Mouse (Mus musculus) small intestine, adult 2 months (tissue): ENCODE results near the gene Tcf7. TPM values are rescaled to one million over a fixed set of nuclear protein-coding genes. Genes with fewer than 3 reads are reported as not detected.
A peak's percentile ranks its signal among the peaks of the same experiment; 100 is the strongest.

Experiments
- H3K27ac ChIP-seq: fragments of 200-500 bp; 2 replicates; pipeline ENCODE4 v1.5.1; 2012; ENCODE audit warnings: low read depth, low read length, control low read depth, inconsistent platforms; ENCODE audit not compliant: insufficient read depth
- H3K27me3 ChIP-seq: fragments of 200-500 bp; 2 replicates; pipeline ENCODE4 v1.6.1; 2012; ENCODE audit warnings: mild to moderate bottlenecking, moderate library complexity, low read length, inconsistent platforms; ENCODE audit not compliant: control insufficient read depth, insufficient read depth
- H3K36me3 ChIP-seq: fragments of 200-500 bp; 2 replicates; pipeline ENCODE4 v1.6.1; 2012; ENCODE audit warnings: mild to moderate bottlenecking, low read length, control low read depth, inconsistent platforms; ENCODE audit not compliant: control insufficient read depth, insufficient read depth
- H3K4me1 ChIP-seq: fragments of 200-500 bp; 2 replicates; pipeline ENCODE4 v1.6.1; 2012; ENCODE audit warnings: low read length, inconsistent platforms, mixed read lengths; ENCODE audit not compliant: control insufficient read depth, insufficient read depth, insufficient read length
- H3K4me3 ChIP-seq: fragments of 200-500 bp; 2 replicates; pipeline ENCODE4 v1.5.1; 2012; ENCODE audit warnings: low read depth, mild to moderate bottlenecking, control low read depth, inconsistent platforms, low read length, moderate library complexity
- CTCF ChIP-seq: fragments of 200-500 bp; IDR thresholded peaks from 2 replicates; pipeline ENCODE4 v1.5.1; 2012; ENCODE audit warnings: low read depth, mild to moderate bottlenecking, control low read depth, inconsistent platforms, low read length, moderate library complexity, mixed read lengths; ENCODE audit not compliant: insufficient replicate concordance, insufficient read length; ENCODE audit errors: extremely low read depth
- POLR2A ChIP-seq: fragments of 200-500 bp; IDR thresholded peaks from 2 replicates; pipeline ENCODE4 v1.6.1; 2012; ENCODE audit warnings: low read depth, mild to moderate bottlenecking, control low read depth, inconsistent platforms, low read length, moderate library complexity
- whole genome bisulfite sequencing: fragments of 180-500 bp; shearing (Covaris S2); methylation state at CpG from one replicate; pipeline ENCODE4 v1.1.7; 2018; 5-methylcytosine and 5-hydroxymethylcytosine counted together
- polyA plus RNA-seq: library from polyadenylated mRNA; depleted of rRNA; stranded (reverse); fragments of >200 nt; gene quantifications from 2 replicates; pipeline ENCODE4 v1.2.3, GENCODE M21; 2012

The Tcf7 gene
- polyA plus RNA-seq, 1 experiment = 10.7 TPM

DNA sequence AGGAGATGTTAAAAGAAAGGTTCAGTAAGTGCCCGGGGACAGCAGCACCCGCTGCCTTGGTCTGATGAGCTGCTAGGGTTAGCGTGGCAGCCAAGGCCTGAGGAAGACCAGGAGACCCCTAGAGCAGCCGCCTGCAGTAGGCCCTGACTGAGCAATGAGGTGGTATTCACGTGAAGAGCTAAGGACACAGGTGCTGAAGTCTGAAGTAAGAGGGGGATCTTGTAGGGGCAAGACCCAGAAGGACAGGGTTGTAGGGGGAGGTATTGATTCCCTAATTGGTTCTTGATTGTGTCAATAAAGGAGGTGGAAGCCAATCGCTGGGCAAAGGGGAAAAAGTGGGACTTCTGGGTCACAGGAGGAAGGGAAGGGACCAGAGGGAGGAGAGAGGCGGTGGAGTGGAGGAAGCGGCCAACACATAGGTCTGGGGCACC lies 5.8 kb downstream of the Tcf7 start:
- TF ChIP-seq POLR2A = no peak
- no peak for TF ChIP-seq CTCF
- H3K4me3 ChIP-seq = no peak overlapping the region
- 89% methylated on average over 8 of the region's 8 CpGs for WGBS

DNA sequence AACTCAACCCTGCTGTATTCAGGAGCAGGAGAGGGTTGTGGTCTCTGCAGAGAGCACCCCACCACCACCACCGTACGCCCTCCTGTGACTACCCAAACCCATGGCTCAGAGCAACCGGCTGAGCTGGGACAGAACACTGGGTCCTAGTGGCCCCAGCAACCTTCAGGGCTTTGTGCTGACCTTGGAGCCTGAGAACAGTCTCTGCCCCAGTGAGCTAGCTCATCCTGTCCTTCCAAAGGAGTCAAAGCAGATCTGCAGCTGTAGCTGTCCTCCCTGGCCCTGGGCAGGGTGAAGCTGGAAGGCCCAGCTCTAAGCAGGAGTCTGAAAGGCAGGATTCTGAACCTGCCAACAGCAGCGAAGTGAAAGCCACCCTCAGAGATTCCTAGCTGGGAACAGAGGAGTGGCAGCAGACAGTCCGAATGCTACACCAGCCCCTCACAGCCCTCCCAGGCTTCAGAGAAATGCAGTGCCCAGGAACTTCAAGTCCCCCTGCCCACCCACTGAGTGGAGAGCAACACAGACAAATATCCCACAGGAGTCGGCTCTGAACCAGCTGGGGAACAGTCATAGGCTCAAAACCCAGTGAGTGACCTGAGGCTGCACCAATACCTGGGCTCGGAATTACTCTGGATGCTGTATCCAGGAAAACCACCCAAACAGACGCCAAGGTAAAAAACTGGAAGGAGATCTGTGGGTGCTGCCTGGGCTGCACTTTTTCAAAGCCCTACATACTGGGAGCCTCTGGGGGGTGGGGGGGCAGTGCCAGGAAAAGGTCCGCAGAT lies 6.8 kb downstream of the Tcf7 start:
- TF ChIP-seq CTCF (no peak), POLR2A (no peak)
- H3K4me1 ChIP-seq = peaks cover 3% of the 10 kb centered on the region; the same call in 1 of the 2 replicates
- no peaks in the 10 kb centered on the region for H3K27me3 ChIP-seq
- H3K27ac ChIP-seq = no peak overlapping the region
- no peak overlapping the region for H3K4me3 ChIP-seq
- H3K36me3 ChIP-seq = no peaks in the 10 kb centered on the region
- WGBS = 84% methylated on average over 9 of the region's 9 CpGs

More for the DNA sequence above, 5.8 kb downstream of the Tcf7 start:
- no peaks in the 10 kb centered on the region for H3K27me3 ChIP-seq
- no peak overlapping the region for H3K27ac ChIP-seq
- H3K4me1 ChIP-seq = peaks cover 3% of the 10 kb centered on the region; the same call in 1 of the 2 replicates
- H3K36me3 ChIP-seq = no peaks in the 10 kb centered on the region

DNA sequence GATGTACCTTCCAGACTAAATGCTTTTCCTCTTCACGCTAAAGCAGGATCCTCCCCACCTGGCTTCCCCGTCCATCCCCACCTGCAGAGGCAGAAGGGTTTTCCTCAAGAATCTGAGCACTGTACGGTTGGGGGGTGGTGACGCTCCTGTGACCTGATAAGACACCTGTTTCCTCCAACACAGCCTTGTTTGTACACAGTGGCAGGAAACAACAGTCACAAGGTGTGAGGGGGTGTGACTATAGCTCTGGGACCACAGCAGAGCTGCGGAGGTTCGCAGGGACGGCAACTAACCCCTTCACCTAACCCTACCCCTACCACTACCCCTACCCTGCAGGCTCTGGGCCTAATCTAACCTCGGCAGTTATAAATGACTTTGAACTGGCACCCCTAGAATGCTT lies 7.4 kb downstream of the Tcf7 start:
- Histone ChIP-seq H3K27me3 (no peaks in the 10 kb centered on the region), H3K4me3 (no peak overlapping the region), H3K27ac (no peak overlapping the region), H3K36me3 (no peaks in the 10 kb centered on the region), H3K4me1 (peaks cover 3% of the 10 kb centered on the region; the same call in 1 of the 2 replicates)
- WGBS = 75% methylated on average over 8 of the region's 8 CpGs
- TF ChIP-seq POLR2A (no peak), CTCF (no peak)

DNA sequence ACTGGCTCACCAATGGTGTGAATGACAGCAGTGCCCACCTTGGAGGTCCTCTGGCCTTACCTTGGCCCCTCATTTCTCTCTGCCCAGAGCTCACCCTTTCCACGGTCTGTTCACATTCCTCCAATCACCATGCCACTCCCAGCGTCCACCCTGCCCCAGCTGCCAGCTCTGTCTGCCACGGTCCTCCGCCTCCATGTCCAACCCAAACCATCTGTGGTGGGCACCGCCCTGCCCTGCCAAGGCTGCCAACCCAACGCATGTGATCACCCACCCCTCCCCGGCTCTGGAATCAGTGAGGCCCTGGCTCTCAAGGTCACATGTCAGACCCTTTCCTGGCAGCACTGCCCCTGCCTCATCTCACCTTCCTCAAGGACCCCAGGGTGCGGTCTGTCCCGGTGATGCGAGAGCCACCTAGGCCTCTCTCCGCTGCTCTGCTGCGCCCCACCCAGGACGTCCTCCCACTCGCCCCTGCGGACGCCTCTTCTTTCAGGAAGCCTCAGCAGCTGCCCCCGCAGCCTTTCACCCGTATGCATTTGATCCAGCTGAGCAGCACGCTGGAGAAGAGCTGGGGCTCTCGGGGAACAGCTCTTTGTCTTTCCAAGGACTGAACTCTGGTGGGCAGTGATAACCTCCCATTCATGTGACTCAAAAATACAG lies 8.2 kb downstream of the Tcf7 start:
- WGBS = 80% methylated on average over 20 of the region's 20 CpGs
- Histone ChIP-seq H3K27ac (no peak overlapping the region), H3K4me1 (peaks cover 3% of the 10 kb centered on the region; the same call in 1 of the 2 replicates), H3K36me3 (no peaks in the 10 kb centered on the region), H3K4me3 (no peak overlapping the region), H3K27me3 (no peaks in the 10 kb centered on the region)
- TF ChIP-seq CTCF = no peak

DNA sequence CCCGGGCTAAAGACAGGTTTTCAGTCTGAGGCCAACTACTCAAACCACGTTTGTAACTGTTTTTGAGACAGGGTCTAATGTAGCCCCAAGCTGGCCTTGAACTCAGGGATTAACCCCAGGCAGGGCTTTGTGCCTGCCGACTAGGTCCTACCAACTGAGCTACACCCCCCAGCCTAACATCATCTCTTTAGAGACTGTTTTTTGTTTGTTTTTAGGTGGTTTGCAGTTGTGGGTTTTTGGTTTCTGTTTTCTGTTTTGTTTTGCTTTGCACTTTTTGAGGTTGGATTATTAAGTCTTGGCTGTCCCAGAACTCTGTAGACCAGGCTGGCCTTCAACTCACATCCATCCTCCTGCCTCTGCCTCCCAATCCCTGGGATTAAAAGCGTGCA lies 8.9 kb downstream of the Tcf7 start:
- no peaks in the 10 kb centered on the region for H3K27me3 ChIP-seq
- no peaks in the 10 kb centered on the region for H3K36me3 ChIP-seq
- H3K4me1 ChIP-seq = peaks cover 3% of the 10 kb centered on the region; the same call in 1 of the 2 replicates
- H3K4me3 ChIP-seq = no peak overlapping the region
- no peak overlapping the region for H3K27ac ChIP-seq
- TF ChIP-seq POLR2A (no peak), CTCF (no peak)
- 77% methylated on average over 4 of the region's 4 CpGs for WGBS

DNA sequence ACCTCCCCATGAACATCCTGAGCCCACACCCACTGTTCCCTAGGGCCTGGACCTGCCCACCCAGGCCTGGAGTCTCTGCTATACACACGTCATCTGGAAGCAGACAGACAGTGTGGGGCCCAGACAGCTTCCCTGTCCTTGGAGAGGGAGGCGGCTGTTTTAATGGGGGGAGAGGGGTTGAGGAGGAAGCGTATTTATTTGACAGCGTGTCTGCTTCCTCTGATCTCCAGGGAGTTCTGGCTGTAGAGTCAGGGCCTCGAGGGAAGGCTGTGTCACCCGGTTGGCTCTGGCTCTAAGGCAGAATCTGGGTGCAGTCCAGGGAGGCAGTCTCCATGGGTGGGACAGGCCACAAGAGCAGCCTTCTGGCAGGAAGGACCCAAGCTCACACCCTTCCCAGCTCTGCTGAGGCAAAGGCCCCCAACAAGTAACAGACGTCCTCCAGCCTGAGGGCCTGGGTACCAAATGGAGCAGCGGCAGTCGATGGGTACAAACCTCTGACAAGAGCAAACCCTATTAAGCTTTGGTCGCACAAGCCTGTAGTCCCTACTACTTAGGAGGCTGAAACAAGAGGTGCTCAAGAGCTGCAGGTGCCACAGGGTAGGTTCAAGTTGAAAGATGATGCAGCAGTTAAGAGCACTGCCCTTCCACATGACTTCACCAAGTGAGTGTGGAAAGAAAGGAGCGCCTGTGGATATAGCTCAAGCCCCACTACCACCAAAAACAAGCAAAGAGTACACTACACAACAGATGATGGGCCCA lies 9.5 kb downstream of the Tcf7 start:
- Histone ChIP-seq H3K4me3 (no peak overlapping the region), H3K27me3 (no peaks in the 10 kb centered on the region), H3K36me3 (no peaks in the 10 kb centered on the region), H3K4me1 (peaks cover 7% of the 10 kb centered on the region; the same call in 1 of the 2 replicates), H3K27ac (peak overlapping the region; percentile 18; the same call in 1 of the 2 replicates)
- TF ChIP-seq CTCF = no peak
- no peak for TF ChIP-seq POLR2A
- WGBS = 69% methylated on average over 11 of the region's 11 CpGs

DNA sequence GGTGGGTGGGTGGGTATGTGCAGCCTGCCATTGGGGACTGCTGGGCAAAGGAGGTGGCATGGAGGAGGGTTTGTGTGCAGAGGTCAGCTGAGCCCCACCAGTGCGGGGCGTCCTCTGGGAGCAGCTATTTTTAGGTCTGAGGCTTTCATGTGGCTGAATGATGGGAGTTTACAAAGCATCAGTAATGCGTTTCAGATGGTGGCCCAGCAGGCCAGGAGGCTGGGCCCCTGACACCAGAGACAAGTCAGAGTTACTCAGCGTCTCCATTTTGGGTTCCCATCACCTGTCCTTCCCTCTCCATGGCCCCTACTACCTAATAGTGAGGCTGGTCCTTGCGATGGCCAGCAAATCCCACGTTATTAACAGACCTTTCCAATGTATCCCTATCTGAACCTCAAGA lies 10.2 kb downstream of the Tcf7 start:
- no peaks in the 10 kb centered on the region for H3K36me3 ChIP-seq
- WGBS = 83% methylated on average over 6 of the region's 6 CpGs
- H3K27me3 ChIP-seq = no peaks in the 10 kb centered on the region
- peaks cover 14% of the 10 kb centered on the region; the same call in 1 of the 2 replicates for H3K4me1 ChIP-seq
- no peak for TF ChIP-seq POLR2A
- H3K4me3 ChIP-seq = no peak overlapping the region
- peak overlapping the region; percentile 18; the same call in 1 of the 2 replicates for H3K27ac ChIP-seq
